Mouse (Mus musculus): Measurements from ENCODE around the gene Tmem206.

DNA sequence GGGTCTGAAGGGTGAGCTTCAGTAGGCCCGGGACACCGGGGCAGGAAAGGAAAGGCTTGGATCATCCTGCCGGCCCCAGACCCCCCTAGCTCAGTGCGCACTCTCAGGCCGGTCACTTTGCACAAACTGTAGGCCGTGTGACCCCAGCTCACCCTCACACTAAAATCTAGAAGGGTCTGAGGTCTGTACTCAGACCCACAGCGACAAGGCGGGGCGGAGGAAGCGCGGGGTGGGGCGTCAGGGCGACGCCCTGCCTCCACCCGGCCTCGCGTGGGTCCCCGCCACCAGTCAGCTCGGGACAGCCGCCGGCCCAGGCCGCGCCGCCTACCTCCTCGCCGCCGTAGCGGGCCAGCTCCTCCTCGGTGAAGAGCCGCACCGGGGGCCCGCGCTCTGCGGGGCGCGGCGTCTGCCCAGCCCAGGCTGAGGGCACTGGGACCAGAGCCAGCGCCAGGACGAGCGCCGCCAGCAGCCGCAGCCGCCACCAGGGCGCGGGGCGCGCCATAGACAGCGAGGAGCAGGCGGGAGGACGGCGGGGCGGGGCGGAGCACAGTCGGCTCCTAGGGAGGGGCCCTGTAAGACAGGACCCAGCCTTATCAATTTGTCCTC, 8.0 kb upstream of the Tmem206 start, which contains the start of gene Nenf:
- no peak for TF ChIP-seq GATA1 (IDR thresholded peaks at IDR 0.05; ENCODE audit: low read length)
- TF ChIP-seq TAL1 (IDR thresholded peaks at IDR 0.05; ENCODE audit: low read length), result no peak
